Mouse (Mus musculus) G1E (cell line): Measurements from ENCODE around the gene Actn4.
"Not testable (repeated sequence)": the region's sequence is repeated elsewhere in the genome, so short reads cannot be mapped to it uniquely, and the experiment has no call there.

Experiments used
- CTCF ChIP-seq: IDR thresholded peaks from 2 replicates; pipeline ENCODE4 v1.5.1; 2012; ENCODE audit warnings: low read depth, low read length, inconsistent platforms, mixed read lengths
- POLR2AphosphoS5 ChIP-seq: IDR thresholded peaks from 2 replicates; pipeline ENCODE4 v1.6.1; 2012; ENCODE audit warnings: low read depth, low read length, inconsistent platforms; ENCODE audit not compliant: insufficient replicate concordance

DNA sequence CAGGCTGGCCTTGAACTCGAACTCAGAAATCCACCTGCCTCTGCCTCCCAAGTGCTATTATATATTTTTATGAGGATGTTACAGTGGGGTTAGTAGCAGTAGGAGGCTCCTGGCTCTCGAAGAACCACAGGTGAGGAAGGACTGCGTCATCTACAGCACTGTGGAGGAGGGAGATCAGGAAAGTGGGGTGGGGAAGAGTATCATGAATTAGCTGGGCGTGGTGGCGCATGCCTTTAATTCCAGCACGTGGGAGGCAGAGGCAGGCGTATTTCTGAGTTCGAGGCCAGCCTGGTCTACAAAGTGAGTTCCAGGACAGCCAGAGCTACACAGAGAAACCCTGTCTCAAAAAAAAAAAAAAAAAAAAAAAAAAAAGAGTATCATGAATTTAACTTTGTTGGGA lies 6.0 kb upstream of the Actn4 start:
- not testable (repeated sequence) for TF ChIP-seq CTCF, POLR2AphosphoS5
